Mouse (Mus musculus): Measurements from ENCODE around the gene Otop3.

Gene Otop3

DNA sequence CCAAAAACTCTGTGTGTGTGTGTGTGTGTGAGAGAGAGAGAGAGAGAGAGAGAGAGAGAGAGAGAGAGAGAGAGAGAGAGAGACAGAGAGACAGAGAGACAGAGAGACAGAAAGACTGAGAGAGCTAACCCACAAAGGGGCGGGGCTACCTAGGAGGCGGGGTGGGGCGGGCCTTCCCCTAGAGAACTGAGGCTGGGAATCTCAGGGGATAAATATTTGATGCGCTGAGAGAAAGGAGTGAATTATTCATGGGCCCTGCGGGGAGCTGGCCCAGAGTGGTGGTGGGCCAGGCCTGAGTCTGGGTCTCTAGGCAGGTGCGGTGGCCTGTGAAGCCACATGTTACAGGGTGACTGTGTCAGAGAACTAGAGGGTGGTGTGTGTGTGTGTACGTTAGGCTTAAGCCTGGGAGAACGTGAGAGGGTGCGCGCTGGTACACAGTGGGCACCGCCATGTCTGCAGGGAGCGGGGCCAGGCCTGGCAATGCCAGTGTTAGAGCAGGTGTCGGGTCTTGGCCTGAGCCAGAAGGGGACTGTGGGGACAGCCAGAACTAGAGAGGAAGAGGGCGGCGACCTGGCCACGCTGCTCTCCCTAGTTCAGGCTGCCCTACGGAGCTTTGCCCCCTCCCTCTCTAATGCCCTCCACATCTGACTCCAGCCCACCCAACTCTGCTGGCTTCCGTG lies 14.7 kb upstream of the Otop3 start:
- DNase-seq, result no peak

DNA sequence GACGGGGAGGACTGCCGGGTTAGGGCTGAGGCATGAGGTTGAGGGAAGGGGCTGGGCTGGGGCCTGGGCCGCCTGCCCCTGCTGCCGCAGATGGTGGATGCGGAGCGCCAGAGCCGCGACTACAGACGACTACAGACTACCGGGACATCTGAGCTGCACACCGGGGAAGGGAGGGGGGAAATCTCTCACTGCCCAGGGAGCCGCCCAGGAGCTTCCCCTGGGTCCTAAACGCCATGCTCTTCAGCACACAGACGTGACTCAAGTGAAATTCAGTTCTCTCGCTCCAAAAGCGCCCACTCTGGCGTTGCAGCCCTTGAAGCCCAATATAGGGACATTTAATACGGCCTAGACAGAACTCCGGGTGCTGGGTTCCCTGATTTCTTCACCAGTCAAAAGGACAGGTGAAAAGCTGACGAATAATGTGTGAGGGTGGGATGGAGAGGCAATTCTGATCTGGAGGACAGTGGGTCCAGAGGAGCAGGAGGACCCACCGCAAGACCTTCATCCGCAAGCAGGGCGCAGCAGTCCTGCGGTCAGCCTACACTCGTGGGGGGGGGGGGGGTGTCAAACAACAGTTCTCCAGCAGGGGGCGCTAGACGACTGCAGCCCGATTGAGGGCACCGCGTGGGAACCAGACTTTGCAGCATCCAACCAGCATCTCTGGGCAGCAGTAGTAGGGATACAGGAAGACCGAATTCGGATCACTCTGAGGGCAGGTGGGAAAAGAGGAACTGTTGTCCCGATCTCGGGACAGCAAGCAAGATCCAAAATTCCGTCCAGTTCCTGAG lies 12.4 kb upstream of the Otop3 start, which contains the start of gene Ush1g:
Gene Ush1g (minus strand): TSS at position 136 of the 788 bp plus-strand sequence.
- peak in 1 of 2 experiments; percentile 38 for DNase-seq

DNA sequence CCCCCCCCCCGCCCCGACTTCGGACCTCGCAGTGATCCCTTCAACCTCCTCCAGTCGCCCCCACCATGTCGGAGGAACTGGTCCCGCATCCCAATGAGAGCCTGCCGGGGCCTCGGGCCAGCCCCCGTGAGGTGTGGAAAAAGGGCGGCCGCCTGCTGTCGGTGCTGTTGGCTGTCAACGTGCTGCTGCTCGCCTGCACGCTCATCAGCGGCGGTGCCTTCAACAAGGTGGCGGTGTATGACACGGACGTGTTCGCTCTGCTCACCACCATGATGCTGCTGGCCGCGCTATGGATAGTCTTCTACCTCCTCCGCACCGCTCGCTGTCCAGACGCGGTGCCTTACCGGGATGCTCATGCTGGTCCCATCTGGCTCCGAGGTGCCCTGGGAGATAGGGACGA lies 11.2 kb upstream of the Otop3 start:
- DNase-seq, result no peak

DNA sequence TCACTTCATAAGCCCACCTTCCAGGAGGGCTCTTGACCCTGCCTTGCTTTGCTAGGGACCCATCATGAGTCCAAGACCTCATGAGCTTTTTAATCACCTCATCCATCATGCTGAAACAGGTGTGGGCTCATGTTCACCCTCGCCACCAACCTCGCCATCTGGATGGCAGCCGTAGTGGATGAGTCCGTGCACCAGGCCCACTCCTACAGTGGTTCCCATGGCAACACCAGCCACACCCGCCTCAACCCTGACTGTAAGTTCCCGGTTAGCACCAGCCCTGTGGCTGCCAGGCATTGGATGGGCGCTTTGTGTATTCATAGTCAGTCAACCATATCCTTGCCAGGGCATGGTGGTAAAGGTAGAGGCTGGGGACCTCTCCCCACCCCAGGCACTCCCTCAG lies 7.8 kb upstream of the Otop3 start:
- DNase-seq, result no peak

DNA sequence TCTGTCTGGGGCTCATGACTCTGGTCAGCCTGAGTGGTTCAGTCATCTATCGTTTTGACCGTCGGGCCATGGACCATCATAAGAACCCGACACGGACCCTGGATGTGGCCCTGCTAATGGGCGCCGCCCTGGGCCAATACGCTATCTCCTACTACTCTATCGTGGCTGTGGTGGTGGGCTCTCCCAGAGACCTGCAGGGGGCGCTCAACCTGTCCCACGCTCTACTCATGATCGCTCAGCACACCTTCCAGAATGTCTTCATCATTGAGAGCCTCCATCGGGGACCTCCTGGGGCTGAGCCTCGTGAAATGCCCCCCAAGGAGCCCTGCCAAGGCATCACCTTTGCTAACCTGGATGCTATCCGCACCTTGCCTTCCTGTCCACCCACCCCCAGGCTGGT lies 5.2 kb upstream of the Otop3 start:
- DNase-seq, result no peak

DNA sequence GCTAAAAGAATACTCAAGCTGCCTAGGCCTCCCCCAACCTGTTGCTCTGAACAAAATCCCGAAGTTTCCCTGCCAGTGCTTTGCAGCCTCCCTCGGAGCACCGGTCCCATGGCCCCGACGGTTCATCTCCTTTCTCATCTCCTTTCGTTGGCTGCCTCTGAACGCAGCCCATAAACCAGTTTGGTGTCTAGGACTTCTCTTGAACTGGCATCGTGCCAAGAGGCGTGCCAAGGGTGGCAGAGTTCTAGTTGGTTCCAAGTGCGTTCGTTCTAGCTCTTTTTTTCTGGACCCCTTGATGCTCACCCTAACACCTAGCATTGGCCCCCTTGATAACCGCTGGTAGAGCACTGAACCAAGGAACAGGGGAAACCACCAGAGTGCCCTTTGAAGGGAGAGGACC lies 692 bp downstream of the Otop3 start:
- no peak for DNase-seq

DNA sequence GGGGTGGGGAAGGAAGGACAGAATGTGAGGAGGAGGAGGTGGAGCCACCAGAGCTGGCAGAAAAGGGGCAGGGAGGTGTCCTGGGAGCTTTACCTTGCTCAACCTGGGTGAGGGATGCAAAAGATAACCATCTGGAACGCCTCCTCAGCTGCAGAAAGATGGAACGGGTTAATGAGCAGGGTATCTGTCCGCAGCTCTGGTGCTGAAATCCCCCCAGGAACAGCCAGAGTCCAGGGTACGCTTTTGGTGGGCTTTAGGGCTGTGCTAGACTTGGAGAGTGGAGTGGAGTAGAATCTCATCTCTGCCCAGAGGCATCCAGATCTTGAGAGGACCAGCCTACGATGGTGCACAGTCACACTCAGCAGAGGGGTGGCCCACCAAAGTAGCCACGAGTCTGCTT lies 1.6 kb downstream of the Otop3 start:
- no peak for DNase-seq

DNA sequence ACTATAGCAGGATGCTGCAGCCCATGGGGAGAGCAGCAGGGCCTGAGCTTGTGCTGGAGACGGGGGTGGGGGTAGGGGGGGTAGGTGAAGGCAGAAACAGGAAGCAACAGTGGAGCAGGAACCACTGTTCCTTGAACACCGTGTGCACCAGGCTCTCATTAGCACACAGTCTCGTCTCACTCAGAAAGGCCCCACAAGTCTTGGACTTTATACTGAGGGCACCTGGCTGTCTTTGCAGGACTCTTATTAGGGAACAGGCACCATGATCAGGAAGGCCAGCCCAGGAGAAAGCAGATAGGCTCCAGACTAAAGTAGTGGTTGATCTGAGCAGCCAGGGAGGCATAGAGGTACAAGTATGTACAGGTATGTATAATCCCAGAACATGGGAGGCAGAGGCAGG lies 2.8 kb downstream of the Otop3 start:
- DNase-seq, result no peak

DNA sequence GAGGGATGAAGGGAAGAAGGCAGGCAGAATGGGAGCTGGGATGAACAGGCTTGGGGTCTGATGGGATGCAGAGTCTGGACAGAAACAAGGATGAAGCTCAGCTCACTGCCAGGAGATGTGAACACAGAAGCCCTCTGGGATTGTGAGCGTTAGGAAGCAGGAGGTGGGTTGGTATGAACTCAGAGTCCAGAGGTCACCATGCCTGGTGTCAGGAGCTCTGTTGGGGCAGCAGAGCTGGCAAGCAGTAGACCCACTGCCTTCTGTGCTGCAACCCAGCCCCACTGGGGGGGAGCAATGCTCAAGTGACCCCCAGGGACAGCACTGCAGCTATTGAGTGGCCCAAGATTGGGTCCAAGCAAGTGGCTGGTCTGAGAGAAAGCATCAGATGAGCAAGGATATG lies 3.3 kb downstream of the Otop3 start:
- no peak for DNase-seq

DNA sequence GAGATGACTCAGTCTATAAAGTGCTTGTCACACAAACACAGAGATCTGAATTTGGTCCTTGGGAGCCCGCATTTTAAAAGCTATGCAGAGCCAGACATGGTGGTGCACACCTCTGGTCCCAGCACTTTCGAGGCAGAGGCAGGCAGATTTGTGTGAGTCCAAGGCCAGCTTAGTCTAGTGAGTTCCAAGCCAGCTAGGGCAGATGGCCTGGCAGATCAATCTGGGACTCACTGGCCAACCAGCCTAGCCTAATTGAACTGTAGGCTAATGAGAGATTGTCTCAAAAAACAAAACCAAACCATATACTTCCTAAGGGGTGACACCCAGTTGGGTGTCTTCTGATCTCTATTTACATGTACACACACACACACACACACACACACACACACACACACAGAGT lies 6.7 kb downstream of the Otop3 start:
- no peak for DNase-seq

DNA sequence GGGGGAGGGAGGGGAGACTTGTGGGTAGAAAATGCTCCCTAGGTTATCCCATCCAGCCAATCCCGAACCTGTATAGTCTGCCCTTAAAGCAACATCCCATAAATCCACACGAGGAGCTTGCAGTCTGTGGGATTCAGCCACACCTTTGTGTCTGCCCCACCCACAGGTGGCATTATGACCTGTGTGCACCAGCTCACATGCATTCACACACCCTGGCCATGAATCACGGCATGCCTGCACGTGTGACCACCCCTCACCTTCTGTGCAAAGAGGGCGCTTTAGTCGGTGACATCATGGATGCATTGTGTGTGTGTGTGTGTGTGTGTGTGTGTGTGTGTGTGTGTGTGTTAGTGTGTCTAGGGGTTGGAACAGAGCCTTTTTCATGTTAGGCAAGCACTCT lies 7.3 kb downstream of the Otop3 start:
- no peak for DNase-seq

DNA sequence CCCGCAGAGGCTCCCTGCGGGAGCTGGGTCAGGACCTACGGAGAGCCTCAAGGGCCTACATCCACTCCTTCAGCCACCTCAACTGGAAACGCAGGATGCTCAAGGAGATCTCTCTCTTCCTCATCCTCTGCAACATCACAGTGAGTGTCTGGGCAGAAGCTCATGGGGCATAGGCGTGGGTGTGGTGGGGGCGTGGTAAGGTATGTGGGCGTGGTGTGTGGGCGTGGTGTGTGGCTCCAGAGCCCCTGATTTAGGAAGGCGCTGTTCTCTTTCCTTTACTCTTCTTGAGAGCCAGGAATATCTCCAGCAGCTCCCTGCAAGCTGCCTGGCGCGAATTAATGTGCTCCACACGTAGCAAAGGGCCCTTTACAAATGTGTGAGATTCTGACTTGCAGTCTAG lies 10.4 kb downstream of the Otop3 start:
- no peak for DNase-seq

DNA sequence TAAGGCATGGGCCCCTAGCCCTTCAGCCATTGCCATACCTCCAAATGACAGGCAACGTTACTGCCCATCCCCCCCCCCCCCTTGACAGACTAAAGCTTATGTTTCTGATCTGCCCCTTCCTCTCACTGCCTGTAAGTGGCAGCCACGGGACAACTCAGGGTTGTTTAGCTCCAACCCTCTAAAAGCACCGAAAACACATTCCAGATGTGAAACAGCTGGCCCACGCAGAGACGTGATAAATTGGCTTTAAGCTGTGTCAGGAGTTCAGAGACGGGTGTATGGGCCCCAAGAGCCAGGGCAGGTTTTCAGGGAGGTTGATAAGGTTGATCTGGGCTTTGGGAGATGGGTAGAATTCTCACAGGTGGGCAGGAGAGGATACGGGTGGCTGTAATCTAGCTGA lies 11.0 kb downstream of the Otop3 start:
- no peak for DNase-seq

DNA sequence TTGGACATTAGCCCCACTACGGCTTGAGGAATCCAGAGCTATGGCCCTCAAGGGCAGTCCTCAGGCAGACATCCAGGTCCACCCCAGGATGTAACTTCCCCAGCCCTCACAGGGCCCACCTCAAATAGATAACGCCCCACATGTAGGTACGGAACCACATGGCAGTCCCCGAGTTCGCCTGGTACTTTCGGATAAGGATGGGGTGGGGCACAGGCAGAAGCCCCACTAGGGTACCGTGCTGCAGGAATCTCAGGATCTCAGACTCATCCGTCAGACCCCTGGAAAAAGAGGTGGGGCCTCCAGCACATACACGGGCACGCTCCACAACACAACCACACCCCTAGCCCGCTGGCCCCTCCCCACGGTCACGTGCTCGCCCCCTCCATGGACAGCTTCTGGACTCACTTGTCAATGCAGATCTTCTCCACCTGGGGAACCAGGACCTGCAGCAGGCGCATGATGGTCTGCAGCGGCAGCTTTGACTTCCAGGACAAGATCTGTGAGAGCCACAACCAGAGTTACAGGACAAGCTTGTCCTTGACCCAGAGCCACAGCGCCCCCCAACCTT lies 14.2 kb downstream of the Otop3 start:
- DNase-seq, result no peak

DNA sequence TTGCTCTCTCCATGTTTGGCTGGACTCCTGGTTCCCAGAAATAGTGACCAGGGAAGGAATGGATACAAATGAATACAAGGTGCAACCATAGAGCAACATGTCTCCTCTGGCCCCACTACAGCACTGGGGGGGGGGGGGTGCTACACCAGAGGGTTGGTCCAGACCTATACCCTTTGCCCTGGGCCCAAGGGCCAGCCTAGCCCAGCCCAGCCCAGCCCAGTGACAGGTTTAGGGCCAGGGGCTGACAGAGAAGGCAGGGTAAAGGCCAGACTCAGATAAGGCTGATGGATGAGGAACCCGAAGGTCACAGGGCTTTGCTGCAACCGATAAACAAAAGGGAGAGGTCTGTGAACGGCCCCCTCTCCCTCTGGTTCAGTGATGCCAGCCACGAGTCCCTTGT lies 15.4 kb downstream of the Otop3 start:
- no peak for DNase-seq

DNA sequence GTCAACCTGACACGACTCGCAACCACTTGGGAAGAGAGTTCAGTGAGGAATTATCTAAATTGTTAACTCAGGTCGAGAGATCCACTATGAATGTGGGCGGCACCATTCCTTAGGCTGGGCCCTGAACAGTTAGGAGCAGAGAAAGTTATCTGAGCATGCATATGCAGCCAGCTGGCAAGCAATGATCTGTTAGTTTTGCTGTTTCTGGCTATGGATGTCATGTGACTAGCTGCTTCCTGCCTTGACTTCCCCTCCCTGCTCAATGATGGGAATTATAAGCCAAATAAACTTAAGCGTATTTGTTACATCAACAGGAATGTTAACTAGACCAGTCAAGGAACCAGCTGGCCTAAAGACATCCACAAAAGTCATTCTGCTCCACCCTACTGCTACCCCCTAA lies 18.8 kb downstream of the Otop3 start:
- DNase-seq, result no peak

DNA sequence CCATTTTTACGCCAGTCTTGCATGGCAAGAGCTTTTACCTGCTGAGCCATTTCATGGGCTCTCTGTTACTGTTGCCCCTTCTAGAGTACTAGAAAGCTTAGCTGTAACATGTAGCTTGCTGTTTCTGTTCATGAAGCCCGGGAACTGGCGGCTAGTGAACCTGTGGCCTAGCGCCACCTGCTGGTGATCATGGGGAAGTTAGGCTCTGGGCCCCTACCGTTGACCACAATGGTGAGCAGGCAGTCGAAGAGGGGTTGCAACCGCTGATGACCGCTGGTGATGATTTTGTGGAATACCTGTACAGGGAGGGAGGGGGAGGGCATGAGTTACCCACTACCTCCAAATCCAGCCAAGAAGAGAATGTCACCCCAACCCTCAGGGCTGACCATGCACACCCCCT lies 19.7 kb downstream of the Otop3 start:
- DNase-seq, result peak in 1 of 2 experiments; percentile 56

DNA sequence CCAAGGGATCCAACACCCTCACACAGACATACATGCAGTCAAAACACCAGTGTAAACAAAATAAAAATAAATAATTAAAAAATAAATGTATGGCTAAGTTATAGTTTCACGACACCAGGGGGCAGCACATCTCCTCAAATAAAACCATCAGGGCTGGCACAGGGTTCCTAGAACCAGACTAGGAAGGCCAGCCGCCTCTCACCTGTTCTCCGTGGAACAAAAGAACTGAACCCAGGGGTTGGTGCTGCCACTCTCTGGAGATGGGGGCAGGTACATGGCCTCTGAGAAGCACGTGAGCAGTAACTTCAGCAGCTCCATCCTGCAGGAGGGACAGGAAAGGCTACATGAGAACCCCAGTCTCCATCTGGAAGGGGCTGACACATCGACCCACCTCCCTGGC lies 23.9 kb downstream of the Otop3 start:
- peak in 1 of 2 experiments; percentile 71 for DNase-seq

DNA sequence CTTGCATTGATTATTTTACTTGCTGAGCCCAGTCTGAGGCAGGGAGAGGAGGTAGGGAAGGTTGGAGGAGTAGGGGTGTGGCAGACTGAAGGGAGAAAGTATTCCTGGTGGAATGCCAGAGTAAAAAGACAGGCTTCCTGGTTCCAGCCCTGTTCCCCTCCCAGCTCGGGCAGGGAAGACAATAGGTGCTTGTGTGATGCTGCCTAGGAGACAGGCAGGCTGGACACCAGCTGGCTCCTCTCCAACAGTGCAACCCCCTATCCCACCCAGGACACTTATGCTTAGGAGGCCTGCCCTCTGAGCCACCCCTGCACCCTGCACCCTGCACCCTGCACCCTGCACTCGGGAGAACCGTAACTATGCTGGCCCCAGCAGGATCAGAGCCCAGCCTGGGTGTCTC lies 24.8 kb downstream of the Otop3 start:
- no peak for DNase-seq

DNA sequence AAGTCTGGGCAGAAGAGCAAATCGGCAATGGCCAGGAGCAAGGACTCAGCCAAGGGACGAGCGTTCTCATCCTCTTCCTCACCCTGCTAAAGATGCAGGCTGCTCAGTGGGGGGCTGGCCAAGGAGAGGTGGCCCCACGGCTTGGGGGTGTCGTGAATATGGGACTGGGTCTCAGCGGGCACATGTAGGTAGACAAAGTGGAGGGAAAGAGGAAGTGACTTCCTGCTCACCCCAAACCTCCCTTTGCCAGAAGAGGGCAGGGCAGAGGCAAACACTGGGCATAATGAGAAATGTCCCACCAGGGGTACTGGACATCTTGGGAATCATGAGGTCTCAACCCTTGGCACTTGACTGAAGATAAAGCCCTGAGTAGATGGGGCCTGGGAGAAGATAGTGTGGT lies 25.2 kb downstream of the Otop3 start:
- no peak for DNase-seq

DNA sequence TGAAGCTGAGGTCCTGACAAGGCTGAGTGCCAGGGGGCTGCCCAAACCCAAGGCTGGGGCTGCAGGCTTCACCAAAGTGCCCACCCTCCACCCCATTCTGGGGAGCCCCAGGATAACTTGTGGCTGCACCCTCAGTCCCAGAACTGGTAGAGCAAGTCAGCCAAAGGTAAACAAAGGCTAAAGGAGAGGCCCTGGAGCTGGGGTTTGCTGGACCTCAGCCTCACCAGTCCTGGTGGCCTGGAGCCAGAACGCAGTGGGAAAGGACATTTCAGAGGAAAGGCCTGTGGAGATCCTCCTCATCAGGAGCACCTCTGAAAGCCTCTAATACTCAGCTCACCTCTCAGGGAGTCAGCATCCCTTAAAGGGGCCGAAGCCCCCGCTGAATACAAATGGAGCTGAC lies 29.6 kb downstream of the Otop3 start:
- no peak for DNase-seq

DNA sequence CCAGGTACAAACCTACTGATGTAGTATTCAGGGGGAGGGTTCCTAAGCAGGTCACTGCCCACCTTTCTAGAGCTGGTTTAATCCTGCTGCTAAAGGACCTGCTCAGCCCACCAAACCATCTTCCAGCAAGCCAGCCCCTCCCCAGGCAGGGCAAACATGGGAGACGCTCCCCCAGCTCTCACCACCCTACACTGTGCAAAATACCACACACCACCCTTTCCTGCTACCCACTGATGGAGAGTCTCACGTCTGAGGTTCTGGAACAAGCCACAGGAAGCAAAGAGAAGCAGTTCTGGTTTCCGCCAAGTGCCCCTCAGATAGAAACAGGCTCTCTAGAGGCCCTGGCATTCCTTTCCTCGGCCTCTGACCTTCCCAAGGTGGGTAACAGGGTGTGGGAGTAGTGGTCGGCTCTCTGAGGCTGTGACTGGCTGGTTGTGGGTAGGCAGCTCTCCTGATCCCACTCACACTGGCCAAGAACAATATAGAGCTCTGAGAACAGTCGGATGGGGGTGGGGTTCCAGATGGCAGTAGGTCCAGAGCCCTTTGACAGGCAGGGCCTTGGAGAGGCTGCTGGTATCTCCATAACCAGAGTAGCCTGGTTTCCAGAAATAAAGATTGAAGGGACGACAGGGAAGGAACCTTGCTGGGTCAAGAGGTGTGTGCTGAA lies 31.6 kb downstream of the Otop3 start:
- DNase-seq, result no peak

DNA sequence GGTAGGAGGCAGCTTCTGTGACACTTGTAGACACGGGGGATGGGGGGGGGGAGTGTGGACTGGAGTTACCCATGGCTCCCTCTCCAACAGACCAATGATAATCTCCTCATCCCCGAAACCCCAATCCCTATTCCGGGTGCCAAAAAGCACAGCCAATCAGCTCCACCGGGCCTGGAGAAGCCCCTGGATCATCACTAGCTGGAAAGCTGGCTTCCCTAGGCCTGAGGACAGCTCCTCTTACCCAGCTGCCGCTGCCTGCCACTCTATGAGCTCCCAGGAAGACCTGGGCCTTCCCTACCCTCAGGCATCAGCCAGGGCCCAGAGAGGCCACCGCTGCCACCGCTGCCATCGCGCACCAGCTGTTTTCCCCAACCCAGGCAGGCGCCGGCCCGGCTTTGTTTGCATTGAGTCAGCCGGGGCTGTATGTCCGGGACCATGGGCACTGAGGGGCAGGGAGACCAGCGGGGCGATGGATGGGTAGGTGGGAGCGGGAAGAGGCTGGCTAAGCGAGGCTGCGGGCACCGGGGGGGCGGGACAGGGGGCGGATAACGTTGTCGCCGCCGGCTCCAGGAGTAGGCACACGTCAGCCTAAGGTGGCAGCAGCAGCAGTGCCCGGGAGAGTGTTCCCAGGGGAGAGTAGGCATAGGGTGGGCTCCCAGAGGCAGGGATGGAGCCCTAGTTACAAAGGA lies 32.3 kb downstream of the Otop3 start:
- no peak for DNase-seq

Measured in spleen, adult 18-20 months (tissue).